Mouse (Mus musculus): ENCODE data around the gene Ppp2r5c.

DNA sequence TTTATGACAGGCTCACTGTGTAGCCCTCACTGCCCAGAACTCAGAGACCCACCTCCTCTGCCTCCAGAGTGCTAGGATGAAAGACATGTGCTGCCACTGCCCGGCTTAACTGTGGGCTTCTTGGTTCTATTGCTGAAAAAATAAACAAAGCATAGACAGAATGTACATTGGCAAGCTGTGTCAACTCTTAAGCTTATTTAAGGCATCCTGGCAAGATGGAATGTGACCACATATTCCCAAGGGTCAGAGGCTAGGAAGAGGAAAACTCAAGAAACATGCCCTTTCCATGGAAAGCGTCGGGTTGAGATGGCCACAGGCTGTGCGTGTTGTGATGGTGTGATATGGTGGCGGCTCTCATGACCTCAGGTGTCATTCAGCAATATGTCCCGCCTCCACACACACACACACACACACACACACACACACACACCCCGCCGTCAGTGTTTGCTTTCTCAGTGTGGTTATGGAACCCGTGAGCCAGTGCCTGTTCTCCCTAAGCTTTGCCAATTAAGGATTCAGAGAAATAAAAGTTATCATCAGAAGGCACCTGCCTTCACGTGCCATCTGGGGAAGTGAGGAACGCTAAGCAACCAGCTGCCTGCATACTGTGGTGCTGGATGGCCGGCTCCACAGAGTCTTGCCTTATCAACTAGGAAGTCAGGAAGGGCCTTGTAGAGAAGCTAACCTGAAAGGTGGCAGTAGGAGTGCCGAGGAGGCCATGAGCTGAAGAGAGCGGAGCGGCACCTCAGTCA, 73.5 kb downstream of the Ppp2r5c start:
- TF ChIP-seq CTCF (IDR thresholded peaks at IDR 0.05; ENCODE audit: low read depth, low read length) = no peak
- TF ChIP-seq POLR2A (IDR thresholded peaks at IDR 0.05; ENCODE audit: extremely low read depth, insufficient read depth, low read length) = no peak
